Mouse (Mus musculus): ENCODE results near the gene Rdh12. TPM values are rescaled to one million over a fixed set of nuclear protein-coding genes. Genes with fewer than 3 reads are reported as not detected.
A peak's percentile ranks its signal among the peaks of the same experiment; 100 is the strongest.
"Not testable (repeated sequence)": the region's sequence is repeated elsewhere in the genome, so short reads cannot be mapped to it uniquely, and the experiment has no call there.

The Rdh12 gene
- polyA plus RNA-seq (2015; fragmentation: Nextera tagmentation; extraction: Ambion mirVana), result 0.67 and 1.2 TPM in 2 replicates

- Histone ChIP-seq H3K36me3 (no peaks in the 10 kb centered on the region), H3K4me2 (peak within 1 kb of the TSS; percentile 65), H3K4me3 (peak within 1 kb of the TSS; percentile 47), H3K9me3 (replicated peaks) (no peaks in the 10 kb centered on the region), H3K9ac (0 out of 2 replicates have a peak within 1 kb of the TSS, but pooled peaks have one; percentile 12), H3K27me3 (no peaks in the 10 kb centered on the region), H3K27ac (no peak within 1 kb of the TSS), H3K4me1 (replicated peaks) (peaks cover 6% of the 10 kb centered on the region; the same call in 1 of the 2 replicates)
- 4% methylated on average over 13 of the region's 13 CpGs for WGBS
- no peak; the same call in 1 of the 2 replicates for ATAC-seq (replicated peaks; ENCODE audit: insufficient number of reproducible peaks, insufficient read depth, low FRiP score, low read depth)
Measured at GRCm38 (mm10) chr12:79208703-79209464, at the start of gene Rdh12. Gene Rdh12, plus strand, starts transcription at chr12:79208914.

GRCm38 (mm10) chr12:79162876-79163275, 45.8 kb upstream of the Rdh12 start:
- H3K9ac ChIP-seq, result no peak overlapping the region
- H3K4me2 ChIP-seq, result no peak overlapping the region
- no peaks in the 10 kb centered on the region for H3K9me3 ChIP-seq (replicated peaks)
- H3K4me1 ChIP-seq (replicated peaks), result no peaks in the 10 kb centered on the region
- no peaks in the 10 kb centered on the region for H3K27me3 ChIP-seq
- peaks cover 49% of the 10 kb centered on the region for H3K36me3 ChIP-seq
- H3K27ac ChIP-seq, result no peak overlapping the region
- H3K4me3 ChIP-seq, result no peak overlapping the region
- no peak for ATAC-seq (replicated peaks; ENCODE audit: insufficient number of reproducible peaks, insufficient read depth, low FRiP score, low read depth)
- WGBS, result 93% methylated on average over 3 of the region's 3 CpGs

GRCm38 (mm10) chr12:79169173-79169572, 39.5 kb upstream of the Rdh12 start:
- H3K27ac ChIP-seq, result no peak overlapping the region
- peaks cover 9% of the 10 kb centered on the region for H3K4me1 ChIP-seq (replicated peaks)
- H3K36me3 ChIP-seq, result no peaks in the 10 kb centered on the region
- ATAC-seq (replicated peaks; ENCODE audit: insufficient number of reproducible peaks, insufficient read depth, low FRiP score, low read depth), result no peak
- no peak overlapping the region for H3K9ac ChIP-seq
- H3K4me2 ChIP-seq, result no peak overlapping the region
- H3K9me3 ChIP-seq (replicated peaks), result no peaks in the 10 kb centered on the region
- H3K27me3 ChIP-seq, result no peaks in the 10 kb centered on the region
- no peak overlapping the region for H3K4me3 ChIP-seq

GRCm38 (mm10) chr12:79170421-79170820, 38.3 kb upstream of the Rdh12 start:
- no peak for ATAC-seq (replicated peaks; ENCODE audit: insufficient number of reproducible peaks, insufficient read depth, low FRiP score, low read depth)
- no peak overlapping the region for H3K27ac ChIP-seq
- H3K4me3 ChIP-seq, result no peak overlapping the region
- H3K27me3 ChIP-seq, result no peaks in the 10 kb centered on the region
- H3K9me3 ChIP-seq (replicated peaks), result no peaks in the 10 kb centered on the region
- 80% methylated on average over 3 of the region's 3 CpGs for WGBS
- peaks cover 9% of the 10 kb centered on the region for H3K4me1 ChIP-seq (replicated peaks)
- no peak overlapping the region for H3K4me2 ChIP-seq
- peaks cover 8% of the 10 kb centered on the region for H3K36me3 ChIP-seq
- no peak overlapping the region for H3K9ac ChIP-seq

GRCm38 (mm10) chr12:79171269-79171995, 37.3 kb upstream of the Rdh12 start:
- ATAC-seq (replicated peaks; ENCODE audit: insufficient number of reproducible peaks, insufficient read depth, low FRiP score, low read depth), result no peak
- WGBS, result 35% methylated on average over 12 of the region's 12 CpGs
- Histone ChIP-seq H3K4me2 (peak overlapping the region; percentile 75), H3K27ac (peak overlapping the region; percentile 93; the same call in 1 of the 2 replicates), H3K36me3 (peaks cover 13% of the 10 kb centered on the region), H3K9me3 (replicated peaks) (no peaks in the 10 kb centered on the region), H3K27me3 (no peaks in the 10 kb centered on the region), H3K4me1 (replicated peaks) (peaks cover 9% of the 10 kb centered on the region), H3K4me3 (peak overlapping the region; percentile 99), H3K9ac (peak overlapping the region; percentile 93)

- Histone ChIP-seq H3K27ac (peak within 1 kb of the TSS; percentile 93), H3K9ac (peak within 1 kb of the TSS; percentile 93), H3K4me1 (replicated peaks) (peaks cover 9% of the 10 kb centered on the region), H3K27me3 (no peaks in the 10 kb centered on the region), H3K4me2 (peak within 1 kb of the TSS; percentile 75), H3K4me3 (peak within 1 kb of the TSS; percentile 99), H3K36me3 (peaks cover 13% of the 10 kb centered on the region), H3K9me3 (replicated peaks) (no peaks in the 10 kb centered on the region)
- WGBS, result under 1% methylated on average over 66 of the region's 73 CpGs
- peak; percentile 98 for ATAC-seq (replicated peaks; ENCODE audit: insufficient number of reproducible peaks, insufficient read depth, low FRiP score, low read depth)
Measured at GRCm38 (mm10) chr12:79172019-79172941, 36.4 kb upstream of the Rdh12 start, which contains the start of gene Vti1b. Gene Vti1b, minus strand, starts transcription at chr12:79172667.

- Histone ChIP-seq H3K27ac (no peak overlapping the region), H3K36me3 (peaks cover 13% of the 10 kb centered on the region), H3K9ac (no peak overlapping the region), H3K4me1 (replicated peaks) (peaks cover 9% of the 10 kb centered on the region), H3K4me3 (no peak overlapping the region), H3K9me3 (replicated peaks) (no peaks in the 10 kb centered on the region), H3K4me2 (no peak overlapping the region), H3K27me3 (no peaks in the 10 kb centered on the region)
- no peak for ATAC-seq (replicated peaks; ENCODE audit: insufficient number of reproducible peaks, insufficient read depth, low FRiP score, low read depth)
- WGBS, result 66% methylated on average over 5 of the region's 5 CpGs
Measured at GRCm38 (mm10) chr12:79173721-79174120, 35.0 kb upstream of the Rdh12 start.

GRCm38 (mm10) chr12:79175998-79176397, 32.7 kb upstream of the Rdh12 start:
- peaks cover 6% of the 10 kb centered on the region for H3K4me1 ChIP-seq (replicated peaks)
- ATAC-seq (replicated peaks; ENCODE audit: insufficient number of reproducible peaks, insufficient read depth, low FRiP score, low read depth), result no peak
- H3K4me3 ChIP-seq, result no peak overlapping the region
- peaks cover 19% of the 10 kb centered on the region for H3K36me3 ChIP-seq
- no peak overlapping the region for H3K9ac ChIP-seq
- no peak overlapping the region for H3K4me2 ChIP-seq
- no peak overlapping the region for H3K27ac ChIP-seq
- no peaks in the 10 kb centered on the region for H3K27me3 ChIP-seq
- no peaks in the 10 kb centered on the region for H3K9me3 ChIP-seq (replicated peaks)
- WGBS, result 88% methylated on average over 5 of the region's 5 CpGs

- not testable (repeated sequence) for H3K4me2 ChIP-seq; ATAC-seq (replicated peaks; ENCODE audit: insufficient number of reproducible peaks, insufficient read depth, low FRiP score, low read depth); H3K4me3 ChIP-seq; H3K9ac ChIP-seq; H3K27ac ChIP-seq; H3K9me3 ChIP-seq (replicated peaks); H3K4me1 ChIP-seq (replicated peaks); H3K27me3 ChIP-seq
- peaks cover 66% of the 10 kb centered on the region for H3K36me3 ChIP-seq
- 84% methylated on average over 4 of the region's 6 CpGs for WGBS
Measured at GRCm38 (mm10) chr12:79185160-79185559, 23.6 kb upstream of the Rdh12 start.

GRCm38 (mm10) chr12:79190931-79191673, 17.6 kb upstream of the Rdh12 start:
- peak overlapping the region; percentile 73 for H3K4me2 ChIP-seq
- peaks cover 22% of the 10 kb centered on the region for H3K36me3 ChIP-seq
- peaks cover 13% of the 10 kb centered on the region for H3K4me1 ChIP-seq (replicated peaks)
- H3K27ac ChIP-seq, result peak overlapping the region; percentile 39; the same call in 1 of the 2 replicates
- peak overlapping the region; percentile 53 for H3K9ac ChIP-seq
- H3K4me3 ChIP-seq, result peak overlapping the region; percentile 64
- H3K27me3 ChIP-seq, result no peaks in the 10 kb centered on the region
- ATAC-seq (replicated peaks; ENCODE audit: insufficient number of reproducible peaks, insufficient read depth, low FRiP score, low read depth), result peak; percentile 76; the same call in 1 of the 2 replicates
- WGBS, result under 1% methylated on average over 18 of the region's 18 CpGs
- no peaks in the 10 kb centered on the region for H3K9me3 ChIP-seq (replicated peaks)
